Mouse (Mus musculus): ENCODE results near the gene Ppp2r3a. TPM values are rescaled to one million over a fixed set of nuclear protein-coding genes. Genes with fewer than 3 reads are reported as not detected.

Gene Ppp2r3a
- polyA plus RNA-seq, 1 experiment, result 0.67 TPM

- 61% methylated on average over 2 of the region's 2 CpGs for WGBS
- no peak overlapping the region for H3K4me3 ChIP-seq (ENCODE audit: low read depth, low read length)
- no peaks in the 10 kb centered on the region for H3K4me1 ChIP-seq (ENCODE audit: control insufficient read depth, insufficient read depth, insufficient read length, low read length)
- no peaks in the 10 kb centered on the region for H3K27me3 ChIP-seq (ENCODE audit: control insufficient read depth, insufficient read depth, low read length)
- H3K27ac ChIP-seq (ENCODE audit: insufficient read depth, low read depth, low read length), result no peak overlapping the region
- TF ChIP-seq POLR2A (IDR thresholded peaks at IDR 0.05; ENCODE audit: low read depth, low read length), result no peak
- TF ChIP-seq CTCF (IDR thresholded peaks at IDR 0.05; ENCODE audit: extremely low read depth, insufficient read length, insufficient replicate concordance, low read depth, low read length), result no peak
- no peaks in the 10 kb centered on the region for H3K36me3 ChIP-seq (ENCODE audit: control insufficient read depth, insufficient read depth, low read length)
Measured at GRCm38 (mm10) chr9:101243711-101244110, 7.9 kb downstream of the Ppp2r3a start.

GRCm38 (mm10) chr9:101240161-101240560 is 11.4 kb downstream of the Ppp2r3a start:
- no peaks in the 10 kb centered on the region for H3K36me3 ChIP-seq (ENCODE audit: control insufficient read depth, insufficient read depth, low read length)
- no peak overlapping the region for H3K4me3 ChIP-seq (ENCODE audit: low read depth, low read length)
- WGBS, result 82% methylated on average over 3 of the region's 3 CpGs
- no peaks in the 10 kb centered on the region for H3K27me3 ChIP-seq (ENCODE audit: control insufficient read depth, insufficient read depth, low read length)
- TF ChIP-seq POLR2A (IDR thresholded peaks at IDR 0.05; ENCODE audit: low read depth, low read length), result no peak
- TF ChIP-seq CTCF (IDR thresholded peaks at IDR 0.05; ENCODE audit: extremely low read depth, insufficient read length, insufficient replicate concordance, low read depth, low read length), result no peak
- H3K4me1 ChIP-seq (ENCODE audit: control insufficient read depth, insufficient read depth, insufficient read length, low read length), result no peaks in the 10 kb centered on the region
- H3K27ac ChIP-seq (ENCODE audit: insufficient read depth, low read depth, low read length), result no peak overlapping the region

DNA sequence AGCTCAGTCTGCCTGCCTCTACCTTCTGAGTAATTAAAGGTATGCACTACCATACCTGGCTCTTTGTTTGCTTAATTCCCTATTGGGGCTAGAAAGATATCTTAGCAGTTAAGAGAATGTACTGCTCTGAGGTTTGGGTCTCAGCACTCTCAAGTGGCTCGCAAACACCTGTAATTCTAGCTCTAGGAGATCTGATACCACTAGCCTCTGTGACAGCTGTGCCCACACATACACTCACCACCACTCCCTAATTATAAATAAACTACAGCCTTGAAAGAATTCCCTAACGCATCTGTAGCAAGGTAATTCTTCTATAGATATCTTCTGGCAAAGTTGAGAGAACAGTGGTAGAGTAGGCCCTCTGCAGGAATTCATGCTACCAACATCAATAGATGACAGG is 15.8 kb downstream of the Ppp2r3a start:
- no peak overlapping the region for H3K4me3 ChIP-seq (ENCODE audit: low read depth, low read length)
- H3K27me3 ChIP-seq (ENCODE audit: control insufficient read depth, insufficient read depth, low read length), result no peaks in the 10 kb centered on the region
- no peak overlapping the region for H3K27ac ChIP-seq (ENCODE audit: insufficient read depth, low read depth, low read length)
- no peaks in the 10 kb centered on the region for H3K36me3 ChIP-seq (ENCODE audit: control insufficient read depth, insufficient read depth, low read length)
- no peaks in the 10 kb centered on the region for H3K4me1 ChIP-seq (ENCODE audit: control insufficient read depth, insufficient read depth, insufficient read length, low read length)
- WGBS, result 49% methylated on average over 2 of the region's 2 CpGs
- TF ChIP-seq POLR2A (IDR thresholded peaks at IDR 0.05; ENCODE audit: low read depth, low read length) (no peak), CTCF (IDR thresholded peaks at IDR 0.05; ENCODE audit: extremely low read depth, insufficient read length, insufficient replicate concordance, low read depth, low read length) (no peak)

DNA sequence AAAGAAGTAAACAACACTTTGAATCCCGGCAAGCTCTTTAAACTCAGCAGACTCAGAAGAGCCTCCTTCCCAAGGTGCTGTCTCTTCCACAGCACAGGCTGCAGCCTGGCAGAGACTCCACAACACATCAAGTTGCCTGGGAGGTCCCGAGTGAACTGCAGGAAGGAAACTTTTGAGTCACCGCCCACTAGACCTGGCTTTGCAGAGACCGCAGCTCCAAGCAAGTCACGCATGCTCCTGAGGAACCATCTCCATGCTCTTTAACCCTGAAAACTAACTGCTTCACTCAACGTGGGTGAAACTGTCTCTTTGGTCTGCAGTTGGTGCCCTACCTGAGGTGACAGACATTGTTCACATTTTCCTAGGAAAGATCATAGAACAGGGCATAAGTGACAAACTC is 19.6 kb downstream of the Ppp2r3a start:
- TF ChIP-seq CTCF (IDR thresholded peaks at IDR 0.05; ENCODE audit: extremely low read depth, insufficient read length, insufficient replicate concordance, low read depth, low read length), result no peak
- TF ChIP-seq POLR2A (IDR thresholded peaks at IDR 0.05; ENCODE audit: low read depth, low read length), result no peak
- 72% methylated on average over 6 of the region's 6 CpGs for WGBS

GRCm38 (mm10) chr9:101230028-101230427 is 21.6 kb downstream of the Ppp2r3a start:
- 84% methylated on average over 3 of the region's 3 CpGs for WGBS
- H3K4me3 ChIP-seq (ENCODE audit: low read depth, low read length), result no peak overlapping the region
- H3K36me3 ChIP-seq (ENCODE audit: control insufficient read depth, insufficient read depth, low read length), result no peaks in the 10 kb centered on the region
- H3K27me3 ChIP-seq (ENCODE audit: control insufficient read depth, insufficient read depth, low read length), result no peaks in the 10 kb centered on the region
- no peaks in the 10 kb centered on the region for H3K4me1 ChIP-seq (ENCODE audit: control insufficient read depth, insufficient read depth, insufficient read length, low read length)
- no peak overlapping the region for H3K27ac ChIP-seq (ENCODE audit: insufficient read depth, low read depth, low read length)
- TF ChIP-seq CTCF (IDR thresholded peaks at IDR 0.05; ENCODE audit: extremely low read depth, insufficient read length, insufficient replicate concordance, low read depth, low read length) (no peak), POLR2A (IDR thresholded peaks at IDR 0.05; ENCODE audit: low read depth, low read length) (no peak)

More for the DNA sequence above, 19.6 kb downstream of the Ppp2r3a start:
- Histone ChIP-seq H3K27me3 (ENCODE audit: control insufficient read depth, insufficient read depth, low read length) (no peaks in the 10 kb centered on the region), H3K4me3 (ENCODE audit: low read depth, low read length) (no peak overlapping the region), H3K27ac (ENCODE audit: insufficient read depth, low read depth, low read length) (no peak overlapping the region), H3K4me1 (ENCODE audit: control insufficient read depth, insufficient read depth, insufficient read length, low read length) (no peaks in the 10 kb centered on the region), H3K36me3 (ENCODE audit: control insufficient read depth, insufficient read depth, low read length) (no peaks in the 10 kb centered on the region)

DNA sequence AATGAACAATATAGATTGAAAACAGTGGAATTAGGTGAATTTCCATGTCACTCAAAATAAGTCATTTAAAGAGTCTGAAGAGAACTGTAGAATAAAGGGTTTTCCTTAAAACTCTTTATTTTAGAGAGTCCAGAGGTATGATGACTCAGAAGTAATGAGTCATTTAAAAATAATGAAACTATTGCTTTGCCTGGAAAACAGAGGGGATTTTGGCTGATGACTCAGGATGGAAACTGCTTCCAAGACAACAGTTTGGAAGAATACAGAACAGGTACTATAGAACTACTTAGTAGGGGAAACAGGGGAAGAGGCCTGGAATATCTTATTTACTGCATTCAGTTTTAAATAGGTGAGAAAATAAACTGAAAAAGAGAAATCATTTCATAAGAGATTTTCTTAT is 22.7 kb downstream of the Ppp2r3a start:
- H3K4me1 ChIP-seq (ENCODE audit: control insufficient read depth, insufficient read depth, insufficient read length, low read length), result no peaks in the 10 kb centered on the region
- no peaks in the 10 kb centered on the region for H3K27me3 ChIP-seq (ENCODE audit: control insufficient read depth, insufficient read depth, low read length)
- TF ChIP-seq POLR2A (IDR thresholded peaks at IDR 0.05; ENCODE audit: low read depth, low read length) (no peak), CTCF (IDR thresholded peaks at IDR 0.05; ENCODE audit: extremely low read depth, insufficient read length, insufficient replicate concordance, low read depth, low read length) (no peak)
- no peak overlapping the region for H3K27ac ChIP-seq (ENCODE audit: insufficient read depth, low read depth, low read length)
- no peaks in the 10 kb centered on the region for H3K36me3 ChIP-seq (ENCODE audit: control insufficient read depth, insufficient read depth, low read length)
- no peak overlapping the region for H3K4me3 ChIP-seq (ENCODE audit: low read depth, low read length)

- Histone ChIP-seq H3K27me3 (ENCODE audit: control insufficient read depth, insufficient read depth, low read length) (no peaks in the 10 kb centered on the region), H3K4me1 (ENCODE audit: control insufficient read depth, insufficient read depth, insufficient read length, low read length) (peaks cover 3% of the 10 kb centered on the region; the same call in 1 of the 2 replicates), H3K27ac (ENCODE audit: insufficient read depth, low read depth, low read length) (no peak overlapping the region), H3K36me3 (ENCODE audit: control insufficient read depth, insufficient read depth, low read length) (no peaks in the 10 kb centered on the region), H3K4me3 (ENCODE audit: low read depth, low read length) (no peak overlapping the region)
- TF ChIP-seq CTCF (IDR thresholded peaks at IDR 0.05; ENCODE audit: extremely low read depth, insufficient read length, insufficient replicate concordance, low read depth, low read length), result no peak
- no peak for TF ChIP-seq POLR2A (IDR thresholded peaks at IDR 0.05; ENCODE audit: low read depth, low read length)
- 27% methylated on average over 1 of the region's 1 CpGs for WGBS
Measured at GRCm38 (mm10) chr9:101207984-101208383, 43.6 kb downstream of the Ppp2r3a start.

- Histone ChIP-seq H3K4me3 (ENCODE audit: low read depth, low read length) (no peak overlapping the region), H3K27ac (ENCODE audit: insufficient read depth, low read depth, low read length) (no peak overlapping the region), H3K36me3 (ENCODE audit: control insufficient read depth, insufficient read depth, low read length) (no peaks in the 10 kb centered on the region), H3K4me1 (ENCODE audit: control insufficient read depth, insufficient read depth, insufficient read length, low read length) (peaks cover 3% of the 10 kb centered on the region; the same call in 1 of the 2 replicates), H3K27me3 (ENCODE audit: control insufficient read depth, insufficient read depth, low read length) (no peaks in the 10 kb centered on the region)
- 86% methylated on average over 4 of the region's 4 CpGs for WGBS
- TF ChIP-seq CTCF (IDR thresholded peaks at IDR 0.05; ENCODE audit: extremely low read depth, insufficient read length, insufficient replicate concordance, low read depth, low read length), result no peak
- no peak for TF ChIP-seq POLR2A (IDR thresholded peaks at IDR 0.05; ENCODE audit: low read depth, low read length)
Measured at GRCm38 (mm10) chr9:101206516-101206915, 45.1 kb downstream of the Ppp2r3a start.
